Mouse (Mus musculus): Measurements from ENCODE around the gene Btbd6.

Btbd6 gene

GRCm38 (mm10) chr12:113004011-113004410 is 27.7 kb downstream of the Btbd6 start:
- no peak for DNase-seq (ENCODE audit: extremely low read depth, low read depth, low spot score)

DNA sequence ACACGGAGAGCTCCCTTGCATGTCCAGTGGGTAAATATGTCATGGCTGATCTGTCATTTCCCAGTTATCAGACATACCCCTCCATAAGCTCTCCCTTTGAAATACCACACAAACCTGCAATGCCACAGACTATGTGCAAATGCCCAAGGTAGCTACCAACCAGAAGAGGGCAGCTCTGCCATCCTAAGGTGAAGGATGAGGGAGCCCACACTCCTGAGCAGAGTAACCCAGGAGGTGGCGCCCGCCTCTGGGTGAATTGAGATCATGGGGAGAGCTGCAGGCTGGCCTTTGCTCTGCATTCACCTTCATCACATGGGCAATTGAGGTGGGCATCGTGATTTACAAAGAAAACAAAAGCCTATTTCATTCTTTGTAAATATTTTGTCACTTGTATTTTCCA is 28.7 kb downstream of the Btbd6 start:
- DNase-seq (ENCODE audit: extremely low read depth, low read depth, low spot score), result no peak

GRCm38 (mm10) chr12:113011702-113012360 is 35.5 kb downstream of the Btbd6 start:
- DNase-seq (ENCODE audit: extremely low read depth, low read depth, low spot score), result no peak

DNA sequence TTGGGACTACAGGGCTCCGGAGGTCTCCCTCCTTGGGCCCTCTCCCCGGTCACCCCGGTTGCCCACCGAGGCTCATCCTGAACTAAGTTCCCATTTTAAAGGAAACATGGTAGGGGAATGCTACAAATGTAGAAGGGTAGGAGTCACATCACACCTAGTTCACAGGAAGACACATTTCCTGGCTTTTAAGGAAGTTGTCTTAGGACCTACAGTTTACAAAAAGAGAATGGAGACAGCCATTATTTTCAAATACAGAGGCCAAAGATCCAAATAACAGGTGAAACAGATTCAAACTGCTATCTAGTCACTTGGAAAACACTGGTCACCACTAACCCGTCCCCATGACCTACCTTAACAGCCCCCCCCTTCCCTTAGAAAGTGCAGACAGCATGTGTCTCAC is 36.2 kb downstream of the Btbd6 start:
- no peak for DNase-seq (ENCODE audit: extremely low read depth, low read depth, low spot score)

GRCm38 (mm10) chr12:113013021-113013491 is 36.8 kb downstream of the Btbd6 start:
- DNase-seq (ENCODE audit: extremely low read depth, low read depth, low spot score), result no peak

- no peak for DNase-seq (ENCODE audit: extremely low read depth, low read depth, low spot score)
Observed at GRCm38 (mm10) chr12:113013604-113014558, 37.6 kb downstream of the Btbd6 start, which contains the start of gene Pacs2. TSS of gene Pacs2 (plus strand) at chr12:113014508.

- DNase-seq (ENCODE audit: extremely low read depth, low read depth, low spot score), result no peak
Observed at GRCm38 (mm10) chr12:113014561-113015556, 38.6 kb downstream of the Btbd6 start.

GRCm38 (mm10) chr12:113015956-113016355 is 39.7 kb downstream of the Btbd6 start:
- no peak for DNase-seq (ENCODE audit: extremely low read depth, low read depth, low spot score)

- DNase-seq (ENCODE audit: extremely low read depth, low read depth, low spot score), result no peak
Observed at GRCm38 (mm10) chr12:113016976-113017375, 40.7 kb downstream of the Btbd6 start.

DNA sequence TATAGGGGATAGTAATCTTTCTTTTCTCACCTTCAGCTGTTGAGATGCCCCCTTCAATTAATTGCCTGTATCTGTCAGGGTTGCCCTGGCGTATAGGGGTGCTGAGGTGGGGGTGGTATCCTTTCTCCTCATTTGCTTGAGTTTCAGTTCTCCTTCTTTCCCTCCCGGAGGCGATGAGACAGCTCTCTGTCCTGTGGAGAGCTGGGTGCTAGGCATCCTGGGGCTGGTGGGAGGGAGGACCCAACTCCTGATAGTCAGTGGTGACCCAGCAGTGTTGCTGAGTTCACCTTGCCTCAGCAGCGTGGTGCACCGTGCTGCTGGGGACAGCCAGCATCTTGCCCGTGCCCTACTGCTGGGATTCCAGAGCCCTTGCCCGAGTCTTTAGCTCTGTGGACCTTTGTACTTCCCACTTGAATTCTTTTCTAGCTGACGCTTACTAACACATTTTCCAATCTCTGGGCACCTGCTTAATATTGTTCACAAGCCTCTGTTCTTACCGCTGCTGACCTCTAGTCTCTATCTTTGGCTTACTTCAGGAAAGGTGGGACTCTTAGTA is 41.2 kb downstream of the Btbd6 start:
- DNase-seq (ENCODE audit: extremely low read depth, low read depth, low spot score), result no peak

DNA sequence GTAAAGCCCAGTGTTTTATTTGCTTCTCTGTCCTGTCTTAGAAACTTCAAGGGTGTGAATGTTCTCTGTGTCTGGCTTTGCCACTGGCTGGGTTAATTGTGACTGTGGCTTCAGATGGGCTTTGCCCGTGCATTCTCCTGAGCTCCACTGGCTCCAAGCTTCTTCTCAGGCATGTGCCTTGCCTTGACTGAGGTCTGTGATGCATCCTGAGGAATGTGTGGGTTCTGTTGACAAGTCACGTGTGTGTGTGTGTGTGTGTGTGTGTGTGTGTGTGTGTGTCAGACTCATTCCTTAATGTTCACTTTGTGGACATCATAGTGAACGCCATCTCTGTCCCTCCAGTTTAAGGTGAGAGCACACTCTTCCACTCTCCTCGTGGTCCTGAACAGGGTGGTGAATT is 42.5 kb downstream of the Btbd6 start:
- DNase-seq (ENCODE audit: extremely low read depth, low read depth, low spot score), result no peak

DNA sequence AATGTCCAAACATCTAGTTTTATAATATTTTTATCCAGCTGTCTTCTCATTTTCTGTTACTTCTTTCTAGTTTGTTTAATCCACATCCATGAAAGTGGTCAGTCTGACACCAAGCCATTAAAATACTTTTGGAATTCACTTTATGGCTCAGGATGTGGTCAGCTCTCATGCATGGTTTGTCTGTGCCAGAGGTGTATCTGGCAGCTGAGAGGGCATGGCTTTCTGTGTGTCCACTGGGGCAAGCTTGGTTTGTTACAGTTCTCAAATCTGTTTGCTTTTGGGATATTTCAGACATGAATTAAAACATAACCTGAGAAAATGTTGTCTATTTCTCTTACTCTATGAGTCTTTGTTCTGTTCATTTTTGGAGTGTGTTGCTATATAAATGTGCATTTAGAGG is 45.2 kb downstream of the Btbd6 start:
- no peak for DNase-seq (ENCODE audit: extremely low read depth, low read depth, low spot score)

- DNase-seq (ENCODE audit: extremely low read depth, low read depth, low spot score), result no peak
Observed at GRCm38 (mm10) chr12:113023082-113023481, 46.8 kb downstream of the Btbd6 start.

DNA sequence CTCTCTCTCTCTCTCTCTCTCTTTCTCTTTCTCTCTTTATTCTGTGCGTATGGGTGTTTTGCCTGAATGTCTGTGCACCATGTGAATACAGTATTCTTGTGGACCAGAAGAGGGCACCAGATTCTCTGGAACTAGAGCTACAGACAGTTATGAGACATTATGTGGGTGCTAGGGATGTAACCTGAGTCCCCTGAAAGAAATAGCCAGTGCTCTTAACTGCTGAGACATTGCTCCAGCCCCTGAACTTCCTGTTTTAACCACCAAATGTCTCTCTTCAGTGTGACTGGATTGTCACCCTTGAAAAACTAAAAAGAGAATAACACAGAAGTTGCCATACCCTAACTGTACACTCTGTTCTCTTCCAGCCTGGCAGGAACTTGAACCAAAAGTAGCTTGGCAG is 50.3 kb downstream of the Btbd6 start:
- no peak for DNase-seq (ENCODE audit: extremely low read depth, low read depth, low spot score)

DNA sequence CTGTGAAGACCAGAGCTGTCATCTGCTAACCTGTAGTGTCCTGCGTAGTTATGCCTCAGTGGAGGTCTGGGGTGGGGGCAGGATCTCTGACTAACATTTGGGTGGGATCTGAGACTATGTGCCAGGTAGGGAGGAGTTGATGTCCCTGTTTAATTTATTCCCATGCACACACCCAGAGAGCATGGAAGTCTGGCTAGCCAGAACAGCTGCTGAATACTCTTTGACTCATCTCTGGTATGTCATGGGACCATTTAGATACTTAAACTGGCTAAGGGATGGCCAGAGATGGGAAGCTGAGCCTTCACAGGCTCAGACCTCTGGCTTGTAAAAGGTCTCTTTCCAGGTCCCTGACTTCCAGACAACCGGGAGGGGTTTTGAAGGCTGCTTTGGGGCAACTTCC is 51.2 kb downstream of the Btbd6 start:
- DNase-seq (ENCODE audit: extremely low read depth, low read depth, low spot score), result no peak

DNA sequence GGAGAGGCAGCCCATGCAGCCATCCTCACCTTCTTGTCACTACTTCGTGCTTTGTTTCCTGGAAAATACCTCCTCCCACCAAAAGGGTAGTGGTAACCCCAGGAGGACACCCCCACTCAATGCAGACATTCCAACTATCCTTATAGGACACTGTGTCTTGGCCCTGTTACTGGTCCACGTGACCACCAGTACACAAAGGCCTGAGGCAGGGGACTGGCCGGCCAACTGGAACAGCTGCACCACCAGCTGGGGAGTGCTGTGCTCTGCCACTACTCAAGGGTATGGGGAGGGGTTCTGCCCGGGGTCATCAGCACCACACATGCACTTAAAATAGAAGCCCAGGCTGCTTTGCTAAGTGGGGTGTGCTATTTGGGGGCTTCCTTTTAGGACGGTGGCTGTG is 51.8 kb downstream of the Btbd6 start:
- no peak for DNase-seq (ENCODE audit: extremely low read depth, low read depth, low spot score)

Data from fat pad, adult 2 months (tissue).